Mouse (Mus musculus) cortical plate, adult 2 months (tissue): ENCODE results near the gene Hecw2.

ENCODE experiments used
- CTCF ChIP-seq: fragments of 200-500 bp; IDR thresholded peaks from 2 replicates; pipeline ENCODE4 v1.5.1; 2011; ENCODE audit warnings: mild to moderate bottlenecking, control low read depth, low read length; ENCODE audit not compliant: insufficient read depth; ENCODE audit errors: extremely low read depth
- POLR2A ChIP-seq: fragments of 200-500 bp; IDR thresholded peaks from 2 replicates; pipeline ENCODE4 v1.6.1; 2011; ENCODE audit warnings: mild to moderate bottlenecking, low read length, control low read depth; ENCODE audit not compliant: insufficient read depth; ENCODE audit errors: extremely low read depth

DNA sequence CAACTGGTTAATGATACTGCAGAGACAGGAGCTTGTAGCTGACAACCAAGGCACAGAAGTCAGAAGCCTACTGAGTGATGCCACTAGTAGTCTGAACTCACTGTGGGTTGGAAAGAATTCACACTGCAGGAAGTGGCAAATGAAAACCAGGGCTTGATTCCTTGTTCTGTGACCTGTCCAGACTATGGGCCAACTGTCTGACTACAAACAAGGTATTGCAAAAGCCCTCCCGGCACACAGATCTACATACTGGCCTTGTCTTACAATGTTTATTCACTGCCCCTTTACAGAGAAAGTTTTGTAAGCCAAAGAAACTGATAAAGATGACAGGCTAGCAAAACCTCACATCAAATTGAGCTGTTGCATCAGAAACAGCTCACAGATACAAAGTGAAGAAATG, 284.7 kb downstream of the Hecw2 start:
- TF ChIP-seq CTCF (no peak), POLR2A (no peak)
